ENCODE assay signal across 16 mouse cellular contexts in genomic region chr2:12308466-12308865, GRCm38 (mm10). TPM values are rescaled to one million over a fixed set of nuclear protein-coding genes. Genes with fewer than 3 reads are reported as not detected.
A peak's percentile ranks its signal among the peaks of the same experiment; 100 is the strongest.
DNase-seq lines count a peak whose midpoint lies in the region; ATAC-seq and TF ChIP-seq lines count a peak whose summit lies in the region.
"Had no signal": no experiment of that assay in that cellular context is flagged by ENCODE, and none has a peak within 500 bp of the region (broad histone marks: within the 10 kb centered on the region; RNA-seq: fewer than 3 reads in every experiment).

No protein-coding gene starts in this region.

- no peaks in the 10 kb centered on the region for H3K79me2 ChIP-seq in CH12.LX (replicated peaks; ENCODE audit: control insufficient read depth, extremely low read depth, insufficient read depth, poor library complexity, severe bottlenecking)

- no peaks in the 10 kb centered on the region for H3K4me1 ChIP-seq in forebrain, postnatal 0 days (ENCODE audit: insufficient read depth)
- H3K4me1 ChIP-seq in forebrain, embryonic 11.5 days (replicated peaks; ENCODE audit: control insufficient read depth, insufficient read depth, low read length) = no peaks in the 10 kb centered on the region
- H3K4me1 ChIP-seq in CH12.LX (ENCODE audit: control insufficient read depth in 1 of 2, insufficient read depth in 2 of 2) = 0 out of 4 replicates have a peak, but pooled peaks cover 0 to 3% of the 10 kb centered on the region in 2 experiments

- no peak overlapping the region for H3K27ac ChIP-seq in forebrain, postnatal 0 days (ENCODE audit: low read depth, low read length)
- H3K27ac ChIP-seq in forebrain, embryonic 11.5 days (ENCODE audit: low read depth, low read length) = no peak overlapping the region
- no peak overlapping the region for H3K27ac ChIP-seq in left cerebral cortex, adult 2 months
- H3K27ac ChIP-seq in CH12.LX (ENCODE audit: insufficient read depth, low read depth) = no peak overlapping the region
- H3K27ac ChIP-seq: neural tube, embryonic 13.5 days had no signal

- dilution Hi-C loops in CH12.LX (cut with MboI; ENCODE audit: extremely low pct_ligation_motif_present, extremely low pct_unique_long_range_greater_than_20kb, low sequenced_read_pairs) = no loop called here

- DNase-seq in forebrain, postnatal 0 days = no peak
- DNase-seq in forebrain, embryonic 11.5 days (ENCODE audit: low spot score) = no peak
- no peak for DNase-seq in left cerebral cortex, adult 2 months (ENCODE audit: extremely low spot score in 1 of 2, low spot score in 2 of 2)
- DNase-seq in left cerebral cortex, postnatal 25 days (ENCODE audit: low spot score in 2 of 2) = no peak
- DNase-seq in CH12.LX (ENCODE audit: extremely low read depth) = peak; percentile 52
- DNase-seq in embryo, embryonic 10 days (ENCODE audit: low spot score) = peak; percentile 48
- no peak for DNase-seq in cerebellum, adult 9-11 months
- DNase-seq: adrenal gland, adult 8-10 months; B cell, adult 2 months; cerebellum, postnatal 25 days; heart, postnatal 14 days; lung, postnatal 14 days; thymus, postnatal 14 days had no signal

- no peaks in the 10 kb centered on the region for H3K36me3 ChIP-seq in forebrain, postnatal 0 days (ENCODE audit: insufficient read depth)
- H3K36me3 ChIP-seq in forebrain, embryonic 11.5 days (ENCODE audit: control insufficient read depth, insufficient read depth, low read length) = no peaks in the 10 kb centered on the region
- no peaks in the 10 kb centered on the region for H3K36me3 ChIP-seq in CH12.LX (replicated peaks in 1 of 2; ENCODE audit: control insufficient read depth in 1 of 2, insufficient read depth in 1 of 2, low read length in 1 of 2)
- H3K36me3 ChIP-seq: neural tube, embryonic 13.5 days had no signal

- TF ChIP-seq CTCF in forebrain, postnatal 0 days (IDR thresholded peaks at IDR 0.05; ENCODE audit: low read depth) = 0 out of 2 replicates have a peak, but pooled peaks have one; percentile 15
- peak; percentile 48 for TF ChIP-seq CTCF in left cerebral cortex, adult 2 months (IDR thresholded peaks at IDR 0.05)
- peak; percentile 14 to 63; a peak in 2 of 4 replicates for TF ChIP-seq CTCF in CH12.LX (conservative IDR thresholded peaks at IDR 0.05 in 1 of 2, IDR thresholded peaks at IDR 0.05 in 1 of 2; ENCODE audit: low read depth in 2 of 2, low read length in 2 of 2)

- no peak for ATAC-seq in forebrain, postnatal 0 days
- no peak for ATAC-seq in forebrain, embryonic 11.5 days (replicated peaks; ENCODE audit: low FRiP score)
- ATAC-seq in cerebellum, adult (ENCODE audit: insufficient number of reproducible peaks, low FRiP score, low TSS enrichment) = no peak
- ATAC-seq: midbrain, embryonic 16.5 days had no signal

- no peaks in the 10 kb centered on the region for H3K27me3 ChIP-seq in forebrain, postnatal 0 days (ENCODE audit: insufficient read depth, low read length)
- no peaks in the 10 kb centered on the region for H3K27me3 ChIP-seq in forebrain, embryonic 11.5 days (ENCODE audit: control insufficient read depth, insufficient read depth, low read length)
- H3K27me3 ChIP-seq in CH12.LX (replicated peaks) = no peaks in the 10 kb centered on the region

- in situ Hi-C loops in CH12.LX (cut with MboI; ENCODE audit: low pct_ligation_motif_present, low pct_unique_long_range_greater_than_20kb, low sequenced_read_pairs) = loop anchor here (25.0 kb wide), 1 partner anchor 296 kb away; no protein-coding TSS in a partner anchor

- intact Hi-C loops in left cerebral cortex, adult 2 months (cut with DNase I) = no loop called here
- intact Hi-C loops in left cerebral cortex, postnatal 25 days (cut with DNase I) = loop anchor here (10.0 kb wide), 1 partner anchor 514 kb away; no protein-coding TSS in a partner anchor

- peak; percentile 37 for TF ChIP-seq RAD21 in CH12.LX (IDR thresholded peaks at IDR 0.05; ENCODE audit: low read depth, low read length)

- H3K4me2 ChIP-seq in forebrain, postnatal 0 days (ENCODE audit: low read depth) = no peak overlapping the region
- H3K4me2 ChIP-seq in forebrain, embryonic 11.5 days (ENCODE audit: low read depth, low read length, severe bottlenecking) = no peak overlapping the region
- H3K4me2 ChIP-seq in CH12.LX (ENCODE audit: insufficient read depth, low read depth, poor library complexity, severe bottlenecking) = no peak overlapping the region
- H3K4me2 ChIP-seq: neural tube, embryonic 13.5 days had no signal

- no peaks in the 10 kb centered on the region for H3K9me3 ChIP-seq in forebrain, postnatal 0 days (ENCODE audit: low read length)
- no peaks in the 10 kb centered on the region for H3K9me3 ChIP-seq in forebrain, embryonic 11.5 days (ENCODE audit: control insufficient read depth, low read length)
- no peaks in the 10 kb centered on the region for H3K9me3 ChIP-seq in CH12.LX (replicated peaks; ENCODE audit: low read length)
- H3K9me3 ChIP-seq: neural tube, embryonic 13.5 days had no signal

- H3K4me3 ChIP-seq in forebrain, postnatal 0 days (ENCODE audit: low read depth, low read length) = no peak overlapping the region
- no peak overlapping the region for H3K4me3 ChIP-seq in forebrain, embryonic 11.5 days (ENCODE audit: low read depth, low read length)
- no peak overlapping the region for H3K4me3 ChIP-seq in left cerebral cortex, adult 2 months
- no peak overlapping the region for H3K4me3 ChIP-seq in CH12.LX (replicated peaks in 1 of 3; ENCODE audit: low read depth in 2 of 3, low read length in 2 of 3, poor library complexity in 1 of 3)
- H3K4me3 ChIP-seq: neural tube, embryonic 13.5 days had no signal

- no peak for TF ChIP-seq POLR2A in CH12.LX (IDR thresholded peaks at IDR 0.05; ENCODE audit: low read depth, low read length)

- no peak overlapping the region for H3K9ac ChIP-seq in forebrain, postnatal 0 days
- H3K9ac ChIP-seq in forebrain, embryonic 11.5 days (ENCODE audit: low read length) = no peak overlapping the region
- H3K9ac ChIP-seq in CH12.LX (ENCODE audit: insufficient read depth, low read depth) = no peak overlapping the region
- H3K9ac ChIP-seq: neural tube, embryonic 13.5 days had no signal

- TF ChIP-seq EP300 in CH12.LX (IDR thresholded peaks at IDR 0.05; ENCODE audit: low read length) = no peak

TF ChIP-seq in CH12.LX, 34 proteins besides CTCF, POLR2A, EP300 and RAD21:
- TF ChIP-seq NRF1 (IDR thresholded peaks at IDR 0.05; ENCODE audit: low read depth, low read length) (no peak), SMC3 (IDR thresholded peaks at IDR 0.05; ENCODE audit: low read depth, low read length) (peak; percentile 52)
TF ChIP-seq in CH12.LX: peak in this region for 1.

RNA-seq across cellular contexts. Expression of gene Itga8, which starts 6.7 kb away (rescaled TPM):
- 4.0 and 7.1 TPM in 2 replicates for total RNA-seq in forebrain, postnatal 0 days (2014; rRNA removed)
- polyA plus RNA-seq in forebrain, postnatal 0 days (2015; fragmentation: Nextera tagmentation; extraction: Ambion mirVana) = 1.9 TPM in 2 replicates
- 4.2 and 4.6 TPM in 2 replicates for polyA plus RNA-seq in forebrain, embryonic 11.5 days (2014; fragmentation: Nextera tagmentation; extraction: Ambion mirVana)
- total RNA-seq in left cerebral cortex, adult 2 months (2021) = 10 to 100 TPM in 1 of 2 experiments, 1 to 10 TPM in 1; 9.6 to 10.7 TPM
- total RNA-seq in left cerebral cortex, postnatal 25 days (2021) = 1 to 10 TPM; 9.3 to 9.8 TPM
- 3.5 and 4.8 TPM in 2 replicates for total RNA-seq in CH12.LX (2012; rRNA removed)
- total RNA-seq in CH12.LX (2014; rRNA removed) = 10.6 TPM in 2 replicates
- 6.9 and 7.5 TPM in 2 replicates for polyA plus RNA-seq in CH12.LX (2012; ENCODE audit: insufficient read length, low read depth)

Comparison
In these comparisons a context has a peak if more than half of its experiments do, and no peak if none do; other contexts are left out.
1. DNase-seq: peak in CH12.LX (single experiment) and embryo, embryonic 10 days (single experiment); none in forebrain, postnatal 0 days (single experiment), forebrain, embryonic 11.5 days (single experiment), left cerebral cortex, adult 2 months (0 of 2), left cerebral cortex, postnatal 25 days (0 of 2) and cerebellum, adult 9-11 months (single experiment).
2. Peak in every context shown above with its lines, with median percentiles within 50 percentile points of each other: CTCF ChIP-seq.